Mouse (Mus musculus): ENCODE data around the gene Atxn1. TPM values are rescaled to one million over a fixed set of nuclear protein-coding genes. Genes with fewer than 3 reads are reported as not detected.
A peak's percentile ranks its signal among the peaks of the same experiment; 100 is the strongest.

Gene Atxn1
- total and polyA plus RNA-seq, 3 experiments, result 7.5 to 30.1 (median 27.3) TPM

DNA sequence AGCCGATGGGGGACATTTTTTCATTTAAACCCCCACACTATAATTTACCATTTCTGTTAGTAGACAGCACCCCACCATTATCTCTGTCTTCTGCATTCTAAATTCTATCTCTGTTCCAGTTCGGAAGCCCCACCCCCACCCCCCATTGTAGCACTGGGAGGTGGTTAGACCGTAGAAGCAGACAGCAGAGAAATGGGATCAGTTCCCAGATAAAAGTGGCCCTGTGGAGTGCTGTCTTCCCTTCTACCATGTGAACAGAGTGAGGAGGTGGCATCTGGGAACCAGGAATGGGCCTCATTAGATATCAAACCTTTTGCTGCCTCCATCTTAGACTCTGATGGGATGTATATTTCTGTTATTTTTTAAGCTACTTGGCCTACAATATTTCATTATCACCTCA is 353.3 kb downstream of the Atxn1 start:
- WGBS, result 60% methylated on average over 3 of the region's 3 CpGs
- no peak for DNase-seq
- Histone ChIP-seq H3K27me3 (ENCODE audit: control insufficient read depth, insufficient read depth, low read length) (no peaks in the 10 kb centered on the region), H3K4me1 (ENCODE audit: control insufficient read depth, insufficient read depth, low read length) (peaks cover 7% of the 10 kb centered on the region), H3K79me2 (replicated peaks; ENCODE audit: control insufficient read depth, insufficient read depth, low read length) (no peaks in the 10 kb centered on the region), H3K4me3 (no peak overlapping the region), H3K36me3 (ENCODE audit: control insufficient read depth, insufficient read depth, low read length) (no peaks in the 10 kb centered on the region), H3K27ac (no peak overlapping the region), H3K9ac (ENCODE audit: low read depth, low read length) (no peak overlapping the region)
- intact Hi-C loops (cut with DNase I), result no loop called here
- TF ChIP-seq CTCF (IDR thresholded peaks at IDR 0.05) (no peak), EP300 (IDR thresholded peaks at IDR 0.05; ENCODE audit: insufficient read depth, low read depth, low read length) (no peak), POLR2A (IDR thresholded peaks at IDR 0.05; ENCODE audit: insufficient read depth, low read depth, low read length) (no peak)

DNA sequence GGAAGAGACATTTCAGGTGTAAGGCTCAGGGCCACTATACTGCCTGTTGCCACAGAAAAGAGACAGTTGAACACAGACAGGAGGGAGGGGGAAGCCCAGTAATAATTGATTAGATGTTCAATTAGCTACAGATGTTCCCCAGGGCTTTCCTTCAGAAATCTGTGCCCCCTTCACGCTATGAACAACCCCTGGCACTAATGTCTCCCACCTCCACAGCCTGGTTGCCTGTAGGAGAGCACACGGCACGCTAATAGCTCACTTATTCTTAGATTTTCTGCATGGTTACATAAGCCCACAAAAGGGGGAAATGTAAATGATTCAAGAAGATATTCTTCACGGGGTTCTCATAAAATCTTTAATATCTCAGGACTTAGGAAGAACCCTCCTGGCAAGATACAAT is 355.3 kb downstream of the Atxn1 start:
- TF ChIP-seq POLR2A (IDR thresholded peaks at IDR 0.05; ENCODE audit: insufficient read depth, low read depth, low read length), result no peak
- TF ChIP-seq EP300 (IDR thresholded peaks at IDR 0.05; ENCODE audit: insufficient read depth, low read depth, low read length), result no peak
- TF ChIP-seq CTCF (IDR thresholded peaks at IDR 0.05), result no peak
- Histone ChIP-seq H3K4me1 (ENCODE audit: control insufficient read depth, insufficient read depth, low read length) (no peaks in the 10 kb centered on the region), H3K36me3 (ENCODE audit: control insufficient read depth, insufficient read depth, low read length) (no peaks in the 10 kb centered on the region), H3K4me3 (no peak overlapping the region), H3K27me3 (ENCODE audit: control insufficient read depth, insufficient read depth, low read length) (no peaks in the 10 kb centered on the region), H3K27ac (no peak overlapping the region), H3K79me2 (replicated peaks; ENCODE audit: control insufficient read depth, insufficient read depth, low read length) (no peaks in the 10 kb centered on the region), H3K9ac (ENCODE audit: low read depth, low read length) (no peak overlapping the region)
- DNase-seq, result no peak
- intact Hi-C loops (cut with DNase I), result no loop called here
- WGBS, result 96% methylated on average over 4 of the region's 4 CpGs

DNA sequence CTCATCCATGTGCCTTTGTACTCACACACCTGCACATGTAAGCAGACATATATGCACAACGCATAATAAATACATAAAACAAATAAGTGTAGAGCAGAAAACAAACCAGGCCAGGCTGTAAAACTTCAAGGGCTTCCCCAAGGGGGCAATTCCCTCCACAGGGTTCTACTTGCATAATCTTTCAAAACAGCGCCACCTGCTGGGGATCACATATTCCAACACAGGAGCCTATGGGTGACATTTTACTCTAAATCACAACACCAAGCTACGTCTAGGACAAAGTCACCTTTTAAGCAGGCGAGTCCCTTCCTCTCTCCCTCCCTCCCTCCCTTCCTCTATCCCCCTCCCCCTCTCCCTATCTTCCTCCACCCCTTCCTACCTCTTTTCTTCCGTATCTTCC is 356.2 kb downstream of the Atxn1 start:
- 100% methylated on average over 5 of the region's 5 CpGs for WGBS
- Histone ChIP-seq H3K4me3 (no peak overlapping the region), H3K9ac (ENCODE audit: low read depth, low read length) (no peak overlapping the region), H3K27me3 (ENCODE audit: control insufficient read depth, insufficient read depth, low read length) (no peaks in the 10 kb centered on the region), H3K36me3 (ENCODE audit: control insufficient read depth, insufficient read depth, low read length) (no peaks in the 10 kb centered on the region), H3K27ac (no peak overlapping the region), H3K4me1 (ENCODE audit: control insufficient read depth, insufficient read depth, low read length) (no peaks in the 10 kb centered on the region), H3K79me2 (replicated peaks; ENCODE audit: control insufficient read depth, insufficient read depth, low read length) (no peaks in the 10 kb centered on the region)
- intact Hi-C loops (cut with DNase I), result no loop called here
- no peak for TF ChIP-seq POLR2A (IDR thresholded peaks at IDR 0.05; ENCODE audit: insufficient read depth, low read depth, low read length)
- TF ChIP-seq CTCF (IDR thresholded peaks at IDR 0.05), result peak; percentile 50
- no peak for TF ChIP-seq EP300 (IDR thresholded peaks at IDR 0.05; ENCODE audit: insufficient read depth, low read depth, low read length)
- DNase-seq, result no peak

DNA sequence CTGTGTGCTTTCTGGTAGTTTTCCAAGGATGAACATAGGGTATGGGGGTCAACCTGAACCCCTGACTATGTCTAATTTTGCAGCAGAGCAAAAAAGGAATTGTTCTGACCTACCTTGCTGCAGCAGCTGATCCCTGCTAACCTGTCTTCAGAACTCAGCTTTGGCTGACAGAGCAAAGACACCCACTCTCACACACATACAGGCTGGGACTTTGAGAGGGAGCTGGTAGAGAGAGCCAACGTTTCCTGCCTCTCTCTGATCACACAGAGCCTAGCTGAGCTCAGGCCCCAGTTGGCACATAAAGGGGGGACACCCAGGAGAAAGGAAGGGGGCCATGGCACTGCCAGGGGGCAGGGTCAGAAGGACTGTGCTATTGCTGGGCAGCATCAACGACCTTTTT is 356.9 kb downstream of the Atxn1 start:
- H3K27me3 ChIP-seq (ENCODE audit: control insufficient read depth, insufficient read depth, low read length), result no peaks in the 10 kb centered on the region
- H3K9ac ChIP-seq (ENCODE audit: low read depth, low read length), result no peak overlapping the region
- no peak overlapping the region for H3K4me3 ChIP-seq
- H3K27ac ChIP-seq, result no peak overlapping the region
- intact Hi-C loops (cut with DNase I), result no loop called here
- DNase-seq, result no peak
- no peaks in the 10 kb centered on the region for H3K4me1 ChIP-seq (ENCODE audit: control insufficient read depth, insufficient read depth, low read length)
- H3K36me3 ChIP-seq (ENCODE audit: control insufficient read depth, insufficient read depth, low read length), result no peaks in the 10 kb centered on the region
- WGBS, result 54% methylated on average over 2 of the region's 2 CpGs
- no peak for TF ChIP-seq POLR2A (IDR thresholded peaks at IDR 0.05; ENCODE audit: insufficient read depth, low read depth, low read length)
- H3K79me2 ChIP-seq (replicated peaks; ENCODE audit: control insufficient read depth, insufficient read depth, low read length), result no peaks in the 10 kb centered on the region

DNA sequence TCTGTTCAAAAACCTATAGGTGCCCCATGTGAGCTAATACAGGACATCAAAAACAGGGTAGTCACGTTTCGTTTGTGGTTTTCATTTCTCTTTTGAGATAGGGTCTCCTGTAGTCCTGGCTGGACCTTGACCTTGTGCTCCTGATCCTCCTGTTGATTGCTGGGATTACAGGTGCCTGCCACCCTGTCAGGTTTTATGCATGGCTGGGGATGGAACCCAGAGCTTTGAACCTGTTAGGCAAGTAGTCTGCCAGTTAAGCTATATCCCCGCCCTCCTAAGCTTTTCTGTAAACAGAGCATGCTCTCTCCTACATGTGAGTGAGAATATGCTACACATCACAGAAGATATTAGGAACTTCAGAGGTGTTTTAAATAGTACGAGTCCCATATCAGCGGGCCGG is 361.2 kb downstream of the Atxn1 start:
- no peak overlapping the region for H3K27ac ChIP-seq
- WGBS, result 94% methylated on average over 6 of the region's 6 CpGs
- no peaks in the 10 kb centered on the region for H3K4me1 ChIP-seq (ENCODE audit: control insufficient read depth, insufficient read depth, low read length)
- intact Hi-C loops (cut with DNase I), result no loop called here
- TF ChIP-seq CTCF (IDR thresholded peaks at IDR 0.05) (no peak), EP300 (IDR thresholded peaks at IDR 0.05; ENCODE audit: insufficient read depth, low read depth, low read length) (no peak), POLR2A (IDR thresholded peaks at IDR 0.05; ENCODE audit: insufficient read depth, low read depth, low read length) (no peak)
- no peak for DNase-seq
- H3K36me3 ChIP-seq (ENCODE audit: control insufficient read depth, insufficient read depth, low read length), result no peaks in the 10 kb centered on the region
- H3K9ac ChIP-seq (ENCODE audit: low read depth, low read length), result no peak overlapping the region
- H3K4me3 ChIP-seq, result no peak overlapping the region
- no peaks in the 10 kb centered on the region for H3K27me3 ChIP-seq (ENCODE audit: control insufficient read depth, insufficient read depth, low read length)
- H3K79me2 ChIP-seq (replicated peaks; ENCODE audit: control insufficient read depth, insufficient read depth, low read length), result no peaks in the 10 kb centered on the region

DNA sequence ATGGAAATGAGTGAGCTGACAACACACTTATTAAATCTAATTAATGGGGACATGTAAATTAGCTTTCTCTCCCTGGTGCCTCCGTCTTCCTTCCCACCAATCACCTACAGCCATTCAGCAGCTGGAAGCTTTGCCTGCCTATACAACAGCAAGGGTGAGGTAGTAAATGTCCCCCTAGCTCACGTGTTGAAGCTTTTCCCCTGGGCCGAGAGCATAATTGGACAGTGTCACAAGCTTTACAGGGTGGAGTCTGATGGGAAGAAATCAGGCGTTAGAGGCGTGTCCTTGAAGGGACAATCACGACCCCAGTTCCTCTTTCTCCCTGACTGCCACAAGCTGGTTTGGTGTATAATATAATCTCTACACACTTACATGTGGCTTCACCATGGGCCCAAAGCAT is 364.4 kb downstream of the Atxn1 start:
- Histone ChIP-seq H3K36me3 (ENCODE audit: control insufficient read depth, insufficient read depth, low read length) (no peaks in the 10 kb centered on the region), H3K27ac (no peak overlapping the region), H3K79me2 (replicated peaks; ENCODE audit: control insufficient read depth, insufficient read depth, low read length) (no peaks in the 10 kb centered on the region), H3K9ac (ENCODE audit: low read depth, low read length) (no peak overlapping the region), H3K4me1 (ENCODE audit: control insufficient read depth, insufficient read depth, low read length) (no peaks in the 10 kb centered on the region), H3K4me3 (no peak overlapping the region), H3K27me3 (ENCODE audit: control insufficient read depth, insufficient read depth, low read length) (no peaks in the 10 kb centered on the region)
- intact Hi-C loops (cut with DNase I), result no loop called here
- DNase-seq, result no peak
- WGBS, result 54% methylated on average over 6 of the region's 6 CpGs
- TF ChIP-seq EP300 (IDR thresholded peaks at IDR 0.05; ENCODE audit: insufficient read depth, low read depth, low read length) (no peak), CTCF (IDR thresholded peaks at IDR 0.05) (no peak), POLR2A (IDR thresholded peaks at IDR 0.05; ENCODE audit: insufficient read depth, low read depth, low read length) (no peak)

Measured in heart, adult 2 months (tissue).